Mouse (Mus musculus) testis, postnatal 14 days (tissue): ENCODE measurements around the gene Cacna1c.
A peak's percentile ranks its signal among the peaks of the same experiment; 100 is the strongest.

Experiments used
- DNase-seq: peaks from one replicate; pipeline ENCODE4 v3.0.0; 2021; ENCODE audit warnings: low spot score

Cacna1c gene

DNA sequence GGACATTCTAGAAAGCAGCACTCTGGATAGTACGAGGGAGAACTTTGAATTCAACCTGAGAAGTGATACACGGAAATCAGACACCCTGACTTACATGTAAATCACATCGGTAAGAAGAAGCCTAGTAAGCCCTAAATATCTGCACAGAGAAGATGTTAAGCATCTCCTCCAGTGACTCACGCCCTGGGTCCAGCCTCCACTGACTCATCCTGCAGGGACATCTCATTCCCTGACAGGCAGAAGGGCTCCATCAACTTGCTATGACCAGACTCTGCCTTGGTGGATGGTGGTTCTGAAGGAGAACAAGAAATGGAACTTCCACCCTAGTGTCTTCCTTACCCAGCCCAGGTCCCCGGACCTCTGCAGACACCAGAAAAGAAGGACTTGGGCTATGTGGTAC is 191.6 kb downstream of the Cacna1c start:
- no peak for DNase-seq

DNA sequence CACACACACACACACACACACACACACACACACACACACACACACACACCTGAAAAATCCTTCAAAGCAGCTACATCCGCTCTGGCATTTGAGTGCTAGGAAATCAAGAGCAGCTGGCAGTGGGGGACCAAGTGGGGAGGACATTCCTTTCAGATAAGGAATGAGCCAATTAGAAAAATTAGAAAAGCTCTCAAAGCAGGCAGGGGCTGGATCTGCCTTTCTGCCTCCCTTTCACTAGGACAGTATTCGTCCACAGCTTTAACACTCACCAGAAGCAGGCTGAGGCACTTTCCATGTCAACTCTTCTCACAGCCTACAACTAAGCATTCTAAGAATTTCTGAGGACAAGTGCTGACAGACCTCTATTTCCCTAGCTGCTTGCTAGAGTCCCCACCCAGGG is 194.8 kb downstream of the Cacna1c start:
- no peak for DNase-seq

DNA sequence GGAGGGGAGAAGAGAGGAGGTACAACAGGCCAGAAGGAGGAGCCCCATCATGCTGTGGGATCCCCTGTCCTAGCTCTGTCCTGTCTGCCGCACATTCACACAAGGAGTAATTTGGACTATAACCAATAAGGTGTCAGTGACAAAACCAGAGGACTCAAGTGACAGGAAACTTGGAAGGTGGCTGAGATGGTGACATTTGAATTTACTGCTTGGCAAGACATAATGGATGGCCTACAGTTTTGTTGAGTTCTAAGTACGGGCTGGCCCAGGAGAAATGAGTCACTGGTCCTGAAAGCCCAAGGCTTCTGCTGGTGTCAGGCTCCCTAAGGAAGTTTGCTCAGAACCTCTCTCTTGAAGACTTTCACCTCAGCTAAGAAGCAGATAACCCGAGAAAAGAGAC is 196.0 kb downstream of the Cacna1c start:
- no peak for DNase-seq

DNA sequence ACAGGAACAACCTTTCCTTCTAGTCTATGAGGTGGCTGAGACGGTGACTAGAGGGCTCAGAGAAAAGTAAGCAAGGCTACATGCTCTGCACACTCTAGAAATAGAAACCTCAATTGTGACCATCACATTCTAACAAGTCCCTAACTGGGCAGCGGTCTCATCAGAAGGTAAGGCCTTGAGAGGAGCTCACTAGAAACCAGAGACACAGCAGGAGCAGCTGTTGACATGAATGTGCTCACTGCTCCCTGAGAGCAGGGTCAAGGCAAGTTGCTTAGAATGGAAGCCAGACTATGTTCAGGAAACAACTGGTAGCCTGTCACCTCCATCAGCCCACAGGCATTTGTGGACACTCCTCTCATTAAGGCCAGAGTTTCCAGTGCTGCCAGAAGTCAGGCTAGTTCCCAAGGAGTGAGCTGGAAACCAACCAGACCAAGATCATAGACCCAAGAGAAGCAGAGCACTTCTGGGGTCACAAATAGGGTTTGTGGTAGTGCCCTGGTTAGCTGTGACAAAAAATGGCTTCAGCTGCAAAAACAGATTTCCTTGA is 196.8 kb downstream of the Cacna1c start:
- no peak for DNase-seq

DNA sequence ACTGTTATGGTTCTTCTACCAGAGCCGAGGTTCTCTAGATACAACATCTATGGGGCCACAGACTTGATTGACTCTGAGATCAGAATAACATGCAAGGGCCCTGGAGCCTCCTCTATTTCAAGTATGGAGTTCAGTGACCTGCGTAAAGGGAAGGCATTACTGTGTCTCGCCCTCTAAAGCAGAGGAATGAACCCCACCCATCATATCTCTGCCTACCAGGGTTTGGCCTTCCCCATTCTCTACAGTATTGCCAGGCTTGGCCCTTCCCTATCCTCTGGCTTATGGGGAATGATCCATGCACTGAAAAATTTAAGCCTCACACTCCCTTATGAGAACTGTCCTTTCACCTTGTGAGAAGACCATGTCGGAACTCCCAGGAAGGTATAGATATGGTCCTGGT is 198.8 kb downstream of the Cacna1c start:
- no peak for DNase-seq

DNA sequence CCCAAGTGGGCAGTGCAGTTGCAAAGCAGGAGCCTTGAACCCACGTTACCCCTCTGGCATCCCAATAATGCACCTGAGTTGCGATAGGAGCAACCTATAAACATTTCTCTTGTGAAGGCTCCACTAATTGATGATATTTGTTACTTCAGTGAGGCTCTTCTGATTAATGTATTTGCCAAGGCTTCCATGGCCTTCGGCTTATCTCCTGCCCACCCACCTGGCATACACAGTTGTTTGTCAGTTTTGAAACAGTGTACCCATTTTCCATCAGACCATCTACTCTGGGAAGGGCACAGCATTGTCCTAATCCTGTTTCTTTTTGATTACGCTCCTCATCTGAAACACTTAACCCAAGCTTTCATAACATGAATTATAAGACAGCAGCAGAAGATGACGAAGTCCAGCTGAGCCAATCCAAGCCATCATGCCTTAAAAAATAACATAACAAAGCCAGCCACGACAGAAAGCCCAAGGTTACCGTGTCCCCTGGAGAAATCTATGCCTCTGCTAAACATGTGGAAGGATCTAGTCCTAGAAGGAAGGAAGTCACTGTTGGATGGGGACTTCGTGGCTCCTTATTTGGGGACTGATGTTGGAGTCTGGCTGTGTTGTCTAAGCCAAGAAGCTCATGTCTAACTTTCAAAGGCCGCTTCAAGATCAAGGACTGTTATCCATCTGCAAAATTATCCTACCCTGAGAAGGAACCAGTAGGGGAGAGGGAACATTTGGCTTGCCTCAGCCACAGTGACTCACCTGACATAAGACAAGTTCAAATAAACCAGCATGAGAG is 201.8 kb downstream of the Cacna1c start:
- peak; percentile 23 for DNase-seq

DNA sequence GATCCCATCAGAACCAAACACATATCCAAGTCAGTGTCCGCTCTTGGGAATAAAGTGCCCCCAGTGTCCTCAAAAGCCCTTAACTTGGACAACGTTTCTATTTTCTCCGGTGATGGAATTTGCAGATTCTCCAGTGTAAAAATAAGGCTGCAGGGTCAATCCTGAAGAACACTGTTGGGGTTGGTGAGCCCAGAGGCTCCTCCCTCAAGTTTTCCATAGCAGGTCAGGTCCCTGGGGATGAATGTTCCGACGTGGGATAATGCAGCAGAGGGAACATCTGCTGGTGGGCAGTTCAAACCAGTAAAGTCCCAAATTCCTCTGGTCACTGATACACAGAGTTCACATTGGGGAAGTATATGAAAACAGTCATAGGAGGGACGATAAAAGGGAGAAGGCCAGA is 203.8 kb downstream of the Cacna1c start:
- DNase-seq, result peak; percentile 30

DNA sequence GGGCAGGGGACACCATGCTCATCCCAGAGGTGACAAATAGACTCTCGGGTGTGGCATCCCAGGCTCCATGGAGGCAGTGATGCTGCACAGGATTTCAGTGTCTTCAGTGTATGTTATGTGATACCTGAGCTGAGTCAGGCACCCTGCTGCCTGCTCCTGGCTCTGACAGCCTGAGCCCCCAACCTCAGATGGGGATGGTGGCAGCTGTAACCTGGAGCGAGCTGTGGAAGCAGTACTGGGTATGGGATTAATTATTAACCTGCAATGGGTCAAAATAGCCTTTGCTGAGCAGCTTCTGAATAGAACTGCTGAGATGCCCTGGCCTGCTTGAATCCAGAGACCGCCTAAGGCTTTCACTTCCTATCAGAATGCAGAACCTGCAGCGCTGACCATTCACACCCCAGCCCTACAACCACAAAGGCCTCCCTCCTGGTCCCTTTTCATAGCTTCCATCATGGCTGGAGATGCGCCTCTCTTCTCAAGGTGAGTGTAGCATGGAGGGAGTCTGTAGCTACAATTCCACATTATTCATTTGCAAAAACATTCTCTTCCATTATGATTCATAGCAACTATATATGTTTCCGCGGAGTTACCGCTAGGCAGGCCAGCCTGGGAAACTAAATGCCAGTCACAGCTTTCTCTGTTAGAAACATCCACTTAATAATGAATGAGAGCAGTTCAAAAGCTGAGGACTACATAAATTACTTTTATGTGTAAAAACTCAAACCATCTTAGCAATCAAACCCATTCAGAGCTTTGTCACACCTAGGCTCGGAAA is 206.0 kb downstream of the Cacna1c start:
- no peak for DNase-seq

DNA sequence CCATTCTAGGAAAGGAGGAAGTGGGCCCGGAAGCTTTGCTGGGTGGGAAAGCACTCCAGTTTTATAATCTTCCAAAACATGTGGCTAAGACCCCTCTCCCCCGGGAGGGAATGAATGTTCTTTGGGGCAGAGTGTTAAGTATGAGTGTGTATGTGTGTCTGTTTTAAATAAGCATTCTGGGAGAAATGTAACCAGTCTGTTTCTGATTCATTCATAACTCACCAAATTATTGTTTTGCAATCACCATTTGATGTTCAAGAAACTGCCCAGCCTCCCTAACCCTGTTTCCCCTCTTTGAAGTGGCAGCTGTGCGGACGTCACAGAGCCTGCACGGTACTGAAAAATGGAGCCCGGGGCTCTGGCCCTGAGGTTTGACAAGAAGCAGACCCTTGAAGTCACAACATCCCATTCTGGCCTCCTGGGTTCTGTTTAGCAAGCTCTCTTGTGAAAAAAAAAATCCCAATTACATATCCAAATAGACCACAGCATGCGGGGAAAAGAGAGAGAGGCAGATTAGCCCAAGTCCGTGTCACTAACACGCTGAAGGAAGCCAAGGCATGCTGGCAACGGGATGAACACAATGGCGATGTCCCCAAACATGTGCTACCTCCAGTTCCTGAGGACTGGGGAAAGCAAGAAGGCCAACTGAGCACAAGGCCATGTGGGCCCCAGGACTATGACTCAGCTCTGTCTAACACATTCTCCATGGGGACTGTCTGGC is 211.9 kb downstream of the Cacna1c start:
- no peak for DNase-seq

DNA sequence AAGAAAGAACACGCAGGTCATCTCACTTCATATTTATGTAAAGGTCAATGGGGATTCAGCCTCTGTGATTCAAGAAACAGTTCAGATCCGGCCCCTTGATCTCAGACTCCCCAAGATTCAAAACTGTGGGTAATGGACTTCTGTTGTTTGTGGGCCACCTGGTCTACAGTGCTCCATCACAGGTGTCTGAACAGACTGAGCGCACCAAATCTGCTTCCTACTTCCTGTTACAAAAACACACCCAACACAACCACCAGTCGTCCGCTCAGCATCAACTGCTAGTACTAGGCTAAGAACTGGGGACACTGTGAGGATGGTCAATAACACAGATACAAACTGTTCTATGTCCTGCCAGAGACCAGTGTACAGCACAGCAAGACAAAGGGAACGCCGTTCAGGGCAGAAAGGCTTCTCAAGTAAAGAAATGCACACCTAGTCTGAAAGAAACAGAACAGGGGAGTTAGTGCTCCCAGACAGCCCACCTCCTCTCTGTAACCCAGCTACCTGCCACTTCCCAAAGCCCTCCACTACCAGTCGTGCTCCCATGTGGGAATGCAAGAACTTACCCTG is 212.7 kb downstream of the Cacna1c start:
- DNase-seq, result no peak

DNA sequence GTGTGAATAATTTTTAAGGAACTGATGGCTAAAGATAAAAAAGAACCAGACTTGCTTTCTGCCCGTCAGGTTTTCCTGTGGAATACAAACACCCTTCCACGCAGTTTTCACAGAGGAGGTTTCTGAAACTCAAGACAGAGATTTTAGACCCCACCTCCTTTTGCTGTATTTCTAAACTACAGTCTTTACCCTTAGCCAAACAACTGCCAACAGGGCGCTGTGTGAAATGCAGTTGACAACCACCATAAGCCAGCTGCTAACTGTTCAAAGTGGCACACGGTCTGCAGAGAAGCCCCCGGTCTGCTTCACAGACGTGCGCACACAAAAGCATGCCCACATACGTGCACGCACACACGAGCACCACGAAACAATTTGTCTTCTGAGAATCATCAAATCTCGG is 216.0 kb downstream of the Cacna1c start:
- DNase-seq, result no peak

DNA sequence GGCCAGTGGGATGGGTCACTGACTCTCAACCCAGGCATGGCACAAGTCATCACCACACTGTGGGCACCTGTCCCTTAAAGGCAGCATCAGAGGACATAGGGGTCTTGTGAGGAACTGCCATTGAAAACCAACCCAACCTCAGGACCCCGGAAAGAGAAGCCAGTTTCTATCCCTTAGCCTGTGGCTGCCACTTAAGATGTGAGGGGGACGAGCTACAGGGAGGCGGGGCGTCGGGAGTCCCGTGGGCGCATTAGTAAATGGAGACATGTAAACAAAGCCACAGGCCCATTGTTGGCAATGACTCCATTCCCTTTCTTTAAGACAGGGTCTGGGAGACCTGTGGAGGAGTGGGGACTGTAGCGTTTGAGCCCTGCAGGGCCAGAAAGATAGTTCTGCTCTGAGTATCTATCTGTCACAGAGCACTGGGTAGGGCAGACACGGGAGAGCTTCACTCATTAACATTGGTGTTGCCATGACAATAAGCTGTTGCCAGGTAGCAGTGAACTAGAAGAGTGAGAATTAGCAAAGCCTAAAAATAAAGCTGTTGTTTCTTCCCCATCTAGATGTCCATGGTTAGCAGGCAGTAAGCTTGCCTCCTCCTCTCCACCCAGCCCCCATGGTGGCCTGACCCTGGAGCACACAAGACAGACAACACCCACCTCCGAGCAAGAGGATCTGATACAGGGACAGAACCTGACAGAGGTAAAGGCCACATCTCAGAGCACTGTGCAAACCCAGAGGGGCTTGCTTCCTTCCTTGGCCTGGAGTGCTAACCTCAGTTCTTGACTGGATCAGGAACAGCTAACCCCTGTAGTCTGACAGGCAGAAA is 218.6 kb downstream of the Cacna1c start:
- no peak for DNase-seq

DNA sequence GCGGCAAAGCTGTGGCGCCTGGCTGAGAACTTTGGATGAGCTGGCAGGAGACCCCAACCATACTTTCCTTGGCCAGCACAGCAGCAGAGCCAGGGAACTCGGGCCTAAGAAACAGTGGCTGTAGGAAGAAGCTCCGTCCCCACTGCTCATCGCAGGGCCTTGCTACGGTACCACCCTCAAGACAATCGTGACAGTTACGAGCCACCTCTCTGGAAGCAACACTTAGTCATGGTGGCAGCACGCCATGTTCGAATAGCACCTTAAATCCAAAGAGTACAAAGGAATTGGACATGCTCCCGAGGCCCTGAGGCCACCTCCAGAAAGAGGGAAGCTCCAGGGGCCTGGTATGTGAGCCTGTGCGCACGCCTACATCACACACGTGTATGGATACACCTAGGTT is 219.6 kb downstream of the Cacna1c start:
- DNase-seq, result no peak

DNA sequence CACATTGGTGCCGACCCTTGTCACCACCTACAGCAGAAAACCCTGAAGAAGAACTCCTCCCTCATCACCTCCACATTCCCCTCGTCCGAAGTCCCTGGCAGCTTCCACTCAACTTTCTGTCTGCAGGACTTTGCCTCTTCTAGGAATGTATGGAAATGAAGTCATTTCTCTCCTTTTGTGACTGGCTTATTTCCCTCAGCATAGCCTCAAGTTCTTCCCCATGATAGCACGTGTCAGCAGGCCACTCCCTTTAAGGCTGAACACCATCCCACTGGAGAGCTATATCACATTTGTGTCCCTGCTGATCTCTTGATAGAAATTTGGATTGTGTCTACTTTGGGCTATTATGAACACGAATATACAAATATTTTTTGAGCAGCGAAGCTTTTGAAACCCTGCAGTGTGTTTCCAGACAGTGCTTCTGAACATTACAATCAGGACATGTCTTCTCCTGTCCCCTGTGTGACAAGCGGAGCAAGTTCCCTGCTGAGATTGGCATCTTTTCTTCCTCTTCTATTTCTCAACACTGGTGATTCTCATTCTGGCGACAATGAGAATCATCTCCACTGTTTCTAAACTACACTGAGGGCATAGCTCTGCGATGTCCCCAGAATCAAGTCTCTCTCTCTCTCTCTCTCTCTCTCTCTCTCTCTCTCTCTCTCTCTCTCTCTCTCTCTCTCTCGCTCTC is 224.2 kb downstream of the Cacna1c start:
- no peak for DNase-seq

DNA sequence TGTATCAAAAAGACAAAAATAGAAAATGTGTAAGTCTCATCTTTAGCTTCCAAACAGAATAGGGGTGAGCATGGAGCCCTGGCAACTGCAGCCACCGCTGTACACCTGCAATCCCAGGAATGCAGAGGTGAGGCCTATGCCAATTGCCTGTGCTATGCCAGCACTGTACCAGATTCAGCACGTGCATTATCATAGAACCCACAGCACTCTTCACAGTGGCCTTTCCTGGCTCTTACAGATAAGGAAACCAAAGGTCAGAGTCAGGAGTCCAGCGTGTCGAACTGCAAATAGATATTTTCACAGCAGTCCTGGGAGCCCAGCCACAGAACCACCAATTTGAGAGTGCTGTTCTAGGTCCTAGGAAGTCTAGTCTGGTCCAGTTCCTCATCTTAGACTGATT is 227.4 kb downstream of the Cacna1c start:
- DNase-seq, result no peak

DNA sequence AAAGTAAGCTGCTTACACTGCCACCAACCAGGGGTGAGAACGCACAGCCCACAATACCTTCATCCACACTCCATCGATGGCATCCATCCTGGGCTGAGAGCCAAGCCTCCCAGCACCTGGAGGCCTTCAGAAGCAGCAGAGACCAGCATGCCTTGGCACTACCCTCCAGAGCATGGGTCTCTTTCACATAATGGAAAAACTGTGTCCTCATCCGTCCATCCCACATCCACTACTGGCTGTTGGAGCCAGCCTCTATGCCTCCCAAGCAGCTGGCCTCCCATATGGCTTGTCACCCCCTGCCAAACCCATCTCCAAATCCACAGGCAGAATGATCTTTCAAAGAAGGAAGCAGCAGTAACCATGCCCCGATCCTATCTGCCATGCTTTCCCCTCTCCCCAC is 229.3 kb downstream of the Cacna1c start:
- DNase-seq, result no peak

DNA sequence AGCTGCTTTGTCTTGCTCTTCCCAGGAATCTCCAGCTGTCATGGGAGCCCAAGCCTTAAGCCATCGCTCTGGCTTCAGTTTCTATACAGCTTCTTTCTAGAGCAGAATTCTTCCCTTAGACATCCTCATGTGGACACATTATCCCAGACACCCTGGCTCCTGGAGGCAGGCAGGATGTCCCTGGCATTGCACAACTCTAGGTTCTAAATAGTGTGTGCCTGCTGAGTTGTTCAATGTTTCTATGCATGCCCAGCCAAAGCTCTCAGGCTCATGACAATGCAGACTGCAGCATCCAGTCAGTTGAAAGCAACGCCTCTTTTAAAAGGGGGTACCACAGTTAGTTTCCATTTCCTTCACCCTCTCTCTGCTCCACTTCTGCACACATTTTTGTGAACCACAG is 230.6 kb downstream of the Cacna1c start:
- DNase-seq, result no peak

DNA sequence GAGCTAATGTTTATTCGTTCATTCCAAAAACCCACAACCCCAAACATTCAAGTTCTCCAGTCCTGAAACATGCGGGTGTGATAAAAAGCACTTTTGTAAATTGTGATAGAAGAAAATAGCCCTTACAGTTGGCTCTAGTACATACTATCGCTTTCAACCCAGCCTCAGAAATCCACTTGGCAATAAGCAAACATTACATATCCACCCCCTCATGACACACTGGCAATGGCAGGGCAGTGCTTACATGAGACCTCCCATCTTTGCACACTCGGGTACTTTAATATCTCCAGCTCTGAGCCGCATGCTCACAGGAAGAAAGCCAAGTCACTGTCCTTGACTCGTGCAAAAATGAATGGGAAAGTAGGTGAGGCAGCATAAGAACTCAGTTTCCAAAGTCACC is 232.4 kb downstream of the Cacna1c start:
- no peak for DNase-seq

DNA sequence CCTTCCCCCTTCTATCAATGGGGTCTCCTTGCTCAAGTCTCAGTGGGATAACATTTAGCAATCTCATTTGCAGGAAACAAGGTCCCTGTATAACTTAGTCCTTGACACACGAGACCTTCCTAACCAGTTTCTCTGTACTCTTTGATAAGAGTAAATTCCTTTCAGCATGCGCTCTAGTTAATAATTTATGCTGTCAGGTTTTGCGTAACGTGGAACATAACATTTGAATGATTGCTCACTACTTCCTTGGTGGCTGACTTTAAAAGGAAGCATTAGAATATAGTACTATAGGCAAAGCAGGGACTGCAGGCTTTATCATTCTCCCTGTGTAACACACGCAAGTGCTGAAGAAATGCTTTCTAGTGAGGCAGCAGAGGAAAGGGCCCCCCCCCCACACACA is 232.9 kb downstream of the Cacna1c start:
- no peak for DNase-seq

DNA sequence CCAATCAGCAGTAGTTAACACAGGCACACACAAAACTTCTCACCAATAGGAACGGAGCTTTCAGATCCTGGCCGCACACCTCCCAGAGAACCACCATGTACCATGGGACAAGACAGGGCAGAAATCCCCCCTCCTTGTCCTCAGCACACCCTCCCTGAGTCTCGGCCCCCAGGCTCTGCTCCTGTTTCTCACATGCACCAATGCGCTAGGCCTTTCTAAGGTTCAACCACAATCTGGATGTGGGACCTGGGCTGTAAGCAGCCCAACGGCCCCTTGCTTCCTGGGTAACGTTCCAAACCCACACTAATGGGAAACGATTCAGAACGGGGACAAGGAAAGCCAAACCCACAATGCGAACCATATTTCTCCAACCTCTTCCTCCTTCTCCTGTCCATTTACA is 237.7 kb downstream of the Cacna1c start:
- DNase-seq, result no peak

DNA sequence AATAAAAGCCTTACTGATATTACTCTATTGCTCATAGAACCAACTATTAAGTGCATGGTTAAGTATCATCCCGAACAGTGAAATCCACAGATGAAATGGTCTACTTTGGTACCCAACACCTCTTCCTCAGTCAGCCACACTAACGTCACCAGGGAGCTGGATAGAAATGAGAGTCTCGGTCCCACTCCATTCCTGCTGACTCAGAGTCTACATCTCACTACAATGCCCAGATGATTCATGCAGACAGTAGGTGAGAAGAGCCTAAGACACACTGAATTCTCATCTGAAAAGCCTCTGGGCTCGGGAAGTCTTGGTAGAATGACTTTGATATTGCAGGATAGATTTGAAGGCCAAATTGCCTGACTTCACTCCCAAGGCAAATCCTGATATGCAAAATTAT is 240.0 kb downstream of the Cacna1c start:
- DNase-seq, result no peak
